Mouse (Mus musculus) thymus, postnatal 4 days (tissue): ENCODE results near the gene Zranb1.
A peak's percentile ranks its signal among the peaks of the same experiment; 100 is the strongest.

ENCODE experiments used
- DNase-seq: peaks from one replicate; pipeline ENCODE4 v3.0.0; 2021

The Zranb1 gene

GRCm38 (mm10) chr7:132930850-132931559 is at the start of gene Zranb1:
Gene Zranb1 (plus strand): TSS chr7:132931142.
- DNase-seq = peak; percentile 99

DNA sequence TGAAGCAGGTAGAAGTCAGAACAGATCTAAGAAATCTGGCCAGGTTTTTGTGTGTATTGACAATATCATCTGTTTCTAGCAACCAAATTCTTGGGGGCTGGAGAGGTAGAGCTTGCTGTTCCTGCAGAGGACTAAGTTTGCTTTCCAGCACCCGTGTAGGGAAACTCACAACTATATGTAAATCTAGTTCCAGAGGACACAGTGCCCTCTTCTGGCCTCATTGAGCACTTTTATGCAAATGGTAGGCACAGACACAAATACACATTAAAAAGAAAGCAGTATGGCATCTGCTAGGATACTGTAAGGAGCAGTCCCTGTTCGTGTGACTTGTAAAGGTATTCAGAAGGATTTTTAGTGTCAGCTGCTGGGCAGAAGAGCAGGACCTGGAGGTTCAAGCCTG is 48.6 kb upstream of the Zranb1 start:
- DNase-seq = peak; percentile 37

GRCm38 (mm10) chr7:132884031-132884430 is 46.9 kb upstream of the Zranb1 start:
- DNase-seq = no peak

DNA sequence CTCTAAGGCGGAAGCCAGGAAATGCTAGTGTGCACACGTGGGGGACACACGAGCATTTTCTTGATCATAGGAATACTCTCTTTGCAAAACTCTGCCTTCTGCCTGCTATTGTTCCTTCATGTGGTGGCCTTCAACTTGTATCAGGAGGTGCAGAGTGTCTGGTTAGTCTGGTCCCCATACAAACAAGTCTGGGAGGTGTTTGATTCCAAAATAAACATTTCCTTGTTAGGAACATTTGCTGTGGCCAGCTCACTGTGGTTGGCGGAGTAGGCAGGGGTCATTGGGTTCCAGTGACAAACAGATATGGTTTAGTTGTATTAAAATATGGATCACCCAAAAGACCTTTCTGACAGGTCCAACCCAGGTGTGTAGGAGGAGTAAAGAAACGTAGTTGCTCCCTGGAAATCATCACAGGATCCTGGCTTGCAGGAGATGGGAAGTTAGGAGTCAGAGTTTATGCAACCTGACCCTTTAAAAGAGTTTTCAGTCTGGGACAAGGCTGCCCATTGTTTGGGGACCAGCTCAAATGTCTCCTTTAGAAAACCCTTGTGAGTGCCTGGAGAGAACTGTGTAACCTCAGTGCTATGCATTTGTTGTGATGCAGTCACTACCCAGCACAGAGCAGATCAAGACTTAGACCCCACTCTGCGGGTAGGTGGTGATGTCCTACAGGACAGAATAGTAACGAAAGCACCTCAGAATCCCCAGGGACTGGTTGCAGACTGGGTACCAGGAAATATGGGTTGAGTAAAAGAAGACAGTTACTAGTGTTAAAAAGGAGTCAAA is 43.7 kb upstream of the Zranb1 start:
- DNase-seq = no peak

GRCm38 (mm10) chr7:132888052-132888451 is 42.9 kb upstream of the Zranb1 start:
- DNase-seq = no peak

GRCm38 (mm10) chr7:132888518-132889249 is 42.3 kb upstream of the Zranb1 start:
- DNase-seq = peak; percentile 30

- DNase-seq = no peak
Measured at GRCm38 (mm10) chr7:132889691-132890090, 41.3 kb upstream of the Zranb1 start.

GRCm38 (mm10) chr7:132890201-132890600 is 40.7 kb upstream of the Zranb1 start:
- DNase-seq = no peak

DNA sequence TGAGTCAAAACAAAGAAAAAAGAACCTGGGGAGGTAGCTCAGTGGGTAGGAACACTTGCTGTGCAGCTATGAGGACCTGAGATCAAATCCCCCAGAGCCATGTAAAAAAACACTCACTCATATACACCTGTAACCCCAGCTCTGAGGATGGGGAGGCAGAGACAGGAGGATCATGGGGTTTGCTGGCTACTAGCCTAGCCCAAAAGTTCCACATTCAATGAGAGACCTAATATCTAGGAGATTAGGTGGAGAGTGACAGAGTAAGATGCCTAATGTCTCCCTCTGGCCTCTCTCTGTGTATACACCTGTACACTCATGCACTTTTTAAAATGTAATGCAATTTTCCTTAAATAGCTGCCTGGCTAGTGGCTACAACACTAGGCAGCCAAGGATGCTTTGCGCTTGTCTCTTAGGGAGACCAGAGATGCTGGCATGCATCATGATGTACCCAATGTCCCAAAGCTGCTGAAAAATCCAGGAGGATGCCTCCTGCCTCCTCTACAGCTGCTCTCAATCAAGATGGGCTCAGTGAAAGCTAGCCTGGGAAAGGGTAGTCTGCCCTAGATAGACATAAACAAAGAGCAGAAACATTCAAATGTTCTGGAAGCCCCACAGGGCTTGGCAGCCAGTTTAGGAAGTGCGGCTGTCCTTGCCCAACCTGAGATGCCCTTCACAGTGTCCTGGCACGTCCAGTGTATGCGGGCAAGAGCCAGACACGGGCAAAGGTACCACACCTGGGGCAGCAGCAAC is 39.2 kb upstream of the Zranb1 start:
- DNase-seq = no peak

DNA sequence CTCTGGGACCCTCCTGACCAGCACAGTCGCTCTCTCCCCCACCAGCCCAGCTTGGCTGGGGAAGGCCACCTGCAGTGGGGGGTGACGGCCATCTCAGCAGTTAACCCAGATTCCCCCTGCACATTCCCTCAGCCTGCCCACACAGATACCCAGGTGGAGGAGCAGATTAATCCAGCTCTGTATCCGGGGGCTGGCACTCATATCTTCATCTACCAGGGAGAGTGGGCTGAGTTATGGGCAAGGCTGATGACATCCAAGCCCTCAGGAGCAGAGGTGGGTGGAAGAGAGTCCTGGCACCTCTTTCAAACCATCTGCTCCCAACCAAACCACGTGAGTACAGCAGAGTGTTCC is 38.7 kb upstream of the Zranb1 start:
- no peak for DNase-seq

GRCm38 (mm10) chr7:132892806-132893205 is 38.1 kb upstream of the Zranb1 start:
- no peak for DNase-seq

DNA sequence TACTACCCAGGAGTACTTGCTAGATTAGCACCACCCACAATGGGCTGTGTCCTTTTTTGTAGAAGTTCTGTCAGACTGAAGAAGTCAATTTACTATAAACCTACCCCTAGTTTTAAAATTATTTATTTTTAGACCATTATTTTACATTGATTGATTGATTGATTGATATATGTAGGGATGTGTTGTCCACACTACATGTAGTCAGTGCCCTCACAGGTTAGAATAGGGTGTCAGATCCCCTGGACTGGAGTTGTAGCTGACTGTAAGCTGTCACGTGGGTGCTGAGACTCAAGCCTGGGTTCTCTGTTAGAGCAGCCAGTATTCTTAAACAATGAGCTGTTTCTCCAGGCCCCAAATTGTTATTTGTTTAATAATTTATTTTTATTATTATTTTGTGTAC is 37.6 kb upstream of the Zranb1 start:
- no peak for DNase-seq

GRCm38 (mm10) chr7:132894841-132895555 is 35.9 kb upstream of the Zranb1 start:
- no peak for DNase-seq

GRCm38 (mm10) chr7:132896206-132896815 is 34.6 kb upstream of the Zranb1 start:
- no peak for DNase-seq

- no peak for DNase-seq
Measured at GRCm38 (mm10) chr7:132897258-132897657, 33.7 kb upstream of the Zranb1 start.

DNA sequence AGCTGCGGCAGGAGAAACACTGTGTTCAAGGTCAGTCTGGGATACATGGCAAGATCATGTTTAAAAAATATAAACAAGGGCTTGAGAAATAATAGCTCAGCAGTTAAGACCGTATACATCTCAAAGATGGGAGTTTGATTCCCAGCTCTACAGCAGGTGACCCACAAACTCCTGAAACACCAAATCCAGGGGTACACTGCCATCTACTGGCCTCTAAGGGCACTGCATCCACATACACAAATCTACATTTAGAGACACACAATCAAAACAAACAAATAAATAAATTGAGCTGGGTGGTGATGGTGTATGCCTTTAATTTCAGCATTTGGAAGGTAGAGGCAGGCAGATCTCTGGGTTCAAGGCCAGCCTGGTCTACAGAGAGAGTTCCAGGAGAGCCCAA is 32.7 kb upstream of the Zranb1 start:
- peak; percentile 68 for DNase-seq

- DNase-seq = no peak
Measured at GRCm38 (mm10) chr7:132900826-132901531, 30.0 kb upstream of the Zranb1 start.

DNA sequence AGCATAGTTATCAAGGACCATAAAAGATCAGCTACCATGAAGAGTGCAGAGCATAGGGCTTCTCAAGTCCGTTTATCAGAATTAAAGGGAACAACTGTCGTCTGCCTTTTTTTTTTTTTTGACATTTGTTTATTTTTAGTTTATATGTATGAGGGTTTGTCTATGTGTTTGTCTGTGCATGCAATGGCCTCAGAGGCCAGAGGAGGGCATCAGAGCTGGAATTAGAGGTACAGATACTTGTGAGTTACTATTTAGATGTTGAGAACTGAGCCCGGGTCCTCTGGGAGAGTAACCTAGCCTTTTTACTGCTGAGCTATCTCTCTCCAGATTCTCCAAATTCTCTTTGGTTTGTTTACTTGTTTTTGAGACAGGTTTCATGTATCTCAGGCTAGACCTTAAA is 27.1 kb upstream of the Zranb1 start:
- no peak for DNase-seq

DNA sequence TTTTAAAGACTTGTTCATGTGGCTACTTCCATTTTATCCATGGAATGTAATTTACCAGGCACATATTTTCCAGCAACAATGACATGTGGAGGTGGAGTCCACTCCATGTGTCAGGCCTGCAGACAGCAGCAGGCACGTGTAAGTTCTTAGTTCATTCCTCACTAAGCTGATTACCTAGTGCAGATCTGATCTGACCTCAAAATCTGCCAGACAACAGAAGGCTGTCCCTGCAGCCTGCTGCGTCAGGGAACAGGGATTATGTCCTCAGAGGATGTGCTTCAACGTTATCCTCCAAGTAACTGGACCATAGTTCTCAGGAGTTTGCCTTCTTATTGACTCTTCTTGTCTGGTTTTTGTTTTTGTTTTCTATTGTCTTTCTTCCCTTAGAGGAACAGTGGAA is 9.0 kb upstream of the Zranb1 start:
- no peak for DNase-seq

DNA sequence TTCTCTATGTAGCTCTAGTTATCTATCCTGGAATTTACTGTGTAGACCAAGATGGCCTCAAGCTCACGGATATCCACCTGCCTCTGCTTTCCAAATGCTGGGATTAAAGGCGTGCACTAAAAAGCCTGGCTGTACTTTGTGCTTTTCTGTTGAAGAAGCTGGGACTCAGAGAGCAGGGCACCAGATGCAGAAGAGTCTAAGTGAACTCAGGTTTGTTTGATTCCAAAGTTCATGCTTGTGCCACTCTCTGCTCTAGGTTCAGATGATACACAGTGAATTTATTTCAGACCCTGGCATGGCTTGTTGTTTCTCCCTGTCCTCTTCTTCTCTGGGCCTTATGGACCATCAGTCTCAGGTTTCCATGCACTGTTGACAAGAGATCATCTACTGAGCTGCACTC is 5.7 kb upstream of the Zranb1 start:
- no peak for DNase-seq

- no peak for DNase-seq
Measured at GRCm38 (mm10) chr7:132927201-132927600, 3.7 kb upstream of the Zranb1 start.
